Mouse (Mus musculus) mouse embryonic stem cell (cell line): ENCODE results near the gene Gm5741.
"Not testable (repeated sequence)": the region's sequence is repeated elsewhere in the genome, so short reads cannot be mapped to it uniquely, and the experiment has no call there.

Source experiments
- in situ Hi-C, 2 experiments: fragments of 300-500 bp; cut with MboI; formaldehyde crosslinking; loops; 1 replicate in 1 of 2; 3 replicates in 1 of 2; pipeline ENCODE4 v1.14.3; 2019 to 2020; ENCODE audit warnings: low sequenced_read_pairs in 2 of 2, low pct_unique_long_range_greater_than_20kb in 1 of 2, mixed read lengths in 1 of 2; ENCODE audit not compliant: unreplicated experiment in 1 of 2

Gene Gm5741

DNA sequence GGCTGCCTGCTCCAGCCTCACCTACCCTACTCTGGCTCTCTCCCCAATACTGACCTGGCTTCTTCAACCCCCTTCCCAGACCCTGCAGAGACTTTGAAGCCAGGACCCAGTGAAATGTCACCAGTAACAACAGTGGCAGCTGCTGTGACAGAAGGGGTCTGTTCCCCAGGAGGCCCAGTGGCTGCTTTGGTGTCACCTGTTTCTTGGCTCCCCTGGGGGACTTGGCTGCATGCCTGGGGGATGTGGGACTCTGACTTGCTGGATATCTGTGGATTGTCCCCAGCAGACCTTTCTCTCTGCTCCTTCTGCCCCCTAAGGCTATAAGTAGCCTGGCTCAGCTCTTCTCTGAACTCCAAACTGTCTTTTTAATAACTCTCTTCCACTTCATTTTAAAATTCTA is at the start of gene Gm5741:
Gene Gm5741 (minus strand): TSS at position 1 of the 400 bp plus-strand sequence.
- in situ Hi-C loops, result no loop called here

DNA sequence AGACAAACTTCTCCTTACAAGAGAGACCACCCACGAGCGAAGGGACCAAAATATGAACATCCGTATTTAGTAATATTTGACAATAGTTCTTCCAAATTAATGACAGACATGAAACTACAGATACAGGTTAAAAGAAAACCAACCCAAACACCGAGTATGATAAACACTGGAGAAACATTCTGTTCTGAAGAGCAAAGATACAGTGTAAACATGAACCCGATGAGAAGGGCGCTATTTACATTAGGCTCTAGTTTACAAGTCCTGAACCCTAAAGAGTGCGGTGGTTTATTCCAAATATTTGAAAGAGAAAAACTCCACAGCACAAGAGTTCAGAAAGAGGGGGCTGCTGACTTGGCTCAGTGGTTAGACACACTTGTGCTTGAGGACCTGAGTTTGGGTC is 49.2 kb upstream of the Gm5741 start:
- in situ Hi-C loops, result no loop called here

DNA sequence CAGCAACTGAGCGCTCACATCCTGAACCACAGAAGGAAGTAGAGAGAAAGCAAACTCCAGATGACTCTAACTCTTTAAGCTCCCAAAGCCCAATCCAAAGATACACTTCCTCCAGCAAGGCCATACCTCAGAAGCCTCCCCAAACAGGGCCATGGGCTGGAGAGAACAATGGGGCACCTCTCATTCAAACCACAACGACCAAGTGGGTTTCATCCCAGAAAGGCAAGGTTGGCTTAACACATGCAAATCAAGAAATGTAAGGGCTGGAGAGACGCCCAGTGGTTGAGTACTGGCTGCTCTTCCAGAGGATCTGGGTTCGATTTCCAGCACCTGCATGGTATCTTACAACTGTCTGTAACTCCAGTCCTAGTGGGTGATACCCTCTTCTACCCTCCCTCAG is 47.7 kb upstream of the Gm5741 start:
- in situ Hi-C loops, result no loop called here

DNA sequence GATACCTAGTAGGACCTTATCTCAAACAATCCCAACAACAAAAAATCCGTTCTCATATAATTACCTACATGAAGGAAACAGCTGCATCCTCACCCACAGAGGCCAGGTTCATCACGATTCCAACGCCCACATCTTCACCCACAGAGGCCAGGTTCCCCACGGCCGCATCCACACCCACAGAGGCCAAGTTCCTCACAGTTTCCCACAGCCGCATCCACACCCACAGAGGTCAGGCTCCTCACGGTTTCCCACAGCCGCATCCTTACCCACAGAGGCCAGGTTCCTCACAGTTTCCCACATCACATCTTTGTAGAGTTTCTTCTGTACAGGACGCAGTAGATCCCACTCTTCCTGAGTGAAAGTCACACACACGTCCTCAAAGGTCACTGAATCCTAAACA is 45.5 kb upstream of the Gm5741 start:
- in situ Hi-C loops, result no loop called here

DNA sequence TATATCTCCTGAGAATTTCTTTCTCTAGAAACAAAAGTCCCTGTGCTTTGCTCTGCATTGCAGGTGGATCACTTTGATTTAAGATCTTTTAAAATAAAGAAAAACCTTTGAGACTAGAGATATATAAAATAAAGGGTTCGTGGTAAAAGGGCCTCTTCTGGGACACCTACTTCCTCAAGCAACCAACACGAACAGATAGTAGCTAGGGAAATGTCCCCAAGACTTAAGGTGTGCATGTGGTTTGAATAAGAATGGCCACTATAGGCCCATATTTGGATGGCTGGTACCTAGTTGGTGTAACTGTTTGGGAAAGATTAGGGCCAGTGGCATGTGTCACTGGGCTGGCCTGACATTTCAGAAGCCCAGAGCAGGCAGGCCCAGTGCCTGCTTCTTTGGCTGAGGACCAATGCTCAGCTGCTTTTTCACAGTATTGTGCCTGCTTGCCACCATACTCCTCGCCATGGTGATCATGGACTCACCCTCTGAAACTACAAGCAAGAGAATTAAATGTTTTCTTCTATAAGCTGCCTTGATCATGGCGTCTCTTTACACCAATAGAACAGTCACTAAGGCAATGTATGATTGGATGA is 32.4 kb upstream of the Gm5741 start:
- in situ Hi-C loops, result no loop called here

DNA sequence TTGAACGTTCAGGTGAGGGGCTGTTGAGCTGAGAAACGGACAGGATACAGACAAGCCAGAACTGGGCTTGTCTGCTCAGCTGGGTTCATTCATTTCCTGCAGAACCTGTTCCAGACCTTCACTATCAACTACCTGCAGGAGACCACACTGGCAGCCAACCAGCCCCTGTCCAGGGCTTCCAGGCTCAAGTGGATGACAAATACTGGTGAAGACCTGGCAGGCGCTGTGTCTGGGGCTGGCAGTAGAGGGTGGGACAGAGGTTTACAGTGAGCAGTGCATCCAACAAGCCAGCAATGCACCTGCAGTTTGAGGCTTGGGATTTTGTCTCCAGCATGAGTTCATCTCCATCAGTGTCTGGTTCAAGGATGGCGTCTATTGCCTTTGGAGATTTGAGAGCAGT is 29.1 kb upstream of the Gm5741 start:
- in situ Hi-C loops, result no loop called here

DNA sequence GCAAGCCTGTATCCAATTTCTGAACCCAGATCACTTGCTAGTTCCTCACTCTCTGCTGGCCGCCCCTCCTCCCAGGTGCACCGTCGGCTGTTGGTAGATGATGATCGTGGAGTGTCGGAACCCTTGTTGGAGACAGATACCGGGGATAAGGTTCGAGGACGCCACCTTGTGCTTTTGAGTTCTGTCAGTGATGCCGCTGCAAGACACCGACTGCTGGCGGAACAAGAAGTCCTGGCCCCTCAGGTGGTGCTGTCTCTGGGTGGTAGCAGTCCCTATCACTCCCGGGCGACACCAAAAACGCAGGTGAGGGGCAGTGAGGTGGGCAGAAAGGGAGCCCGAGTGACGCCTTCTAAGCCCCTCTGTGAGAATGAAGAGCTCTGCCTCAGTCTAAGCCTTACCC is 28.4 kb upstream of the Gm5741 start:
- in situ Hi-C loops, result no loop called here

DNA sequence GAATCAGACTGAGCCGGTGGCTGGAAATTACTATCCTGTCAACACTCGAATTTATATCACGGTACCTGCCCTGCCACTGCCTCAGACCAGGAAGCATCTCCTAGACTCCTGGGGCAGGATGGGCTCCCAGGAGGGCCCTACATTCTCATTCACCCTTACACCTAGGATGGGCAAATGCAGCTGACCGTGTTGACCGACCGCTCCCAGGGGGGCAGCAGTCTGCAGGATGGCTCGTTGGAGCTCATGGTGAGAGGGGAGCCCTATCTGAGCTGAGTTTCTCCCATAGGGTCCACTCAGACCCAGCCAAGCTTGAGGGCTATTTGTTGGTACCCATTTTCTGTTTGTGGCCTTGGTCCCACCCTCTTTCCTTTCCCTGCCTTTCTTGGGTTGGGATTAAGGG is 27.8 kb upstream of the Gm5741 start:
- in situ Hi-C loops, result no loop called here

DNA sequence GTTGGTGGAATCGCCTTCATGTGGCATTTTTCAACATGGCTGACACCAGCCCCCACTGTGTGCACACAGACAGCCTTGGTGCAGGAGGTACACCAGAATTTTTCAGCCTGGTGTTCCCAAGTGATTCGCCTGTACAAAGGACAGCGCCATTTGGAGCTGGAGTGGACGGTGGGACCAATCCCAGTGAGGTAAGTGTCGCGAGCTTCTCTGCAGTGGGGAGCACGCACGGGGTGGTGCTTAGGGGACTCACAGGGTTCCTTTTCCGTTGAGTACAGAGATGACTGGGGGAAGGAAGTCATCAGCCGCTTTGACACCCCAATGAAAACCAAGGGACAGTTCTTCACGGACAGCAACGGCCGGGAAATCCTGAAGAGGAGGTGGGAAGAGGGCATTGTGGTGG is 27.3 kb upstream of the Gm5741 start:
- in situ Hi-C loops, result no loop called here

DNA sequence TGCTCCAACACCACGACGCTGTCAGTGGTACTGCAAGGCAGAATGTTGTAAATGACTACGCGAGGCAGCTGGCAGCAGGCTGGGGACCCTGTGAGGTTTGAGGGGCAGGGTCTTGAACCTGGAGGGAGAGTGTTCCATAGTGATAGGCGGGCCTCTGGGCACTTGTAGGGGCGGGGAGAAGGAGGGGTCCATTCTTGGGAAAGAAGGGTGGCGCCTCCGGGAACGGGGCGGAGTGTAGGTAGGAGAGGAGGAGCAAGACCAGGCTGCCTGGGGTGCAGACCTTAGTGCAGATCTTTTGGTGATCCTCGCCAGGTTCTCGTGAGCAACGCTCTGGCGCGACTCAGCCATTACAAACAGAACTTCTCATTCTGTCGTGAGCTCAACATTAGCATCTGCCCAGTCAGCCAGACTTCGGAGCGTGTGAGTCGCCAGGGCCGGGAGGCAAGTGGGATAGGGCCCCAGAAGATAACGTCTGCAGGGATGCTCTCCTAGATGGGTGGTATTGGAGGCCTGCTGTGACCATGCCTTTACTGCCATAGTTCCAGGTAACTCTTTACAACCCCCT is 23.8 kb upstream of the Gm5741 start:
- in situ Hi-C loops, result no loop called here

DNA sequence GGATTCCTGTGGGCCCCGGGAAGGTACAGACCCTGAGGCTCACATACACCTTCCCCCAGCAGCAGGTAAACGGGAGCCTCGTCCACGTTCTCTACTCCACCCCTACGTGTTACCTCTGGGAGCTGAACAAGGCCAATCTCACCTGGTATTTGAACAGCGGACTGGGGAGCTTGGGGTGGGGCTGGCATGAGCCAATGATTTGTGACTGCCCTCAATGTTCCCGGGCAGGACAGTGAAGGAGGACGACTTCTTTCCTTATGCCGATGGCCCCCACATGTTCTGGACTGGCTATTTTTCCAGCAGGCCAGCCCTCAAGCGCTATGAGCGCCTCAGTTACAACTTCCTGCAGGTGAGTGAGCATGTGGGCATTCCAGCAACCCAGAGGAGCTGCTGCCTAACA is 23.1 kb upstream of the Gm5741 start:
- in situ Hi-C loops, result no loop called here

DNA sequence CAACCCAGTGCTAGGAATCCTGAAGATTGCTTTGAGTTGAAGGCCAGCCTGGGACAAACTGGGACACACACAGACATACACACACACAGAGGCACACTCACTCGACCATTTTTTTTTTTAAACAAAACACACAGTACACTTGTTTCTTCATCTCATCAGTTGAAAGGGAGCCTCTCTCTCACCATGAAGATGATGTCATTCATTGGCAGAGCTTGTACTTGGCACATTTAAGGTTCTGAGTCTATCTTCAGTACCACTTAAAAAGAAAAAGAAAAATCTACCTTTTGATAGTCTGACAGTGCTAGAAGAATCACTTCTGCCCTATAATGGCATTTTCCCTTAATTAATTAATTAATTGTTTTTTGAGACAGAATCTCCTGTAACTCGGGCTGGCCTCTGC is 21.0 kb upstream of the Gm5741 start:
- in situ Hi-C loops, result no loop called here

DNA sequence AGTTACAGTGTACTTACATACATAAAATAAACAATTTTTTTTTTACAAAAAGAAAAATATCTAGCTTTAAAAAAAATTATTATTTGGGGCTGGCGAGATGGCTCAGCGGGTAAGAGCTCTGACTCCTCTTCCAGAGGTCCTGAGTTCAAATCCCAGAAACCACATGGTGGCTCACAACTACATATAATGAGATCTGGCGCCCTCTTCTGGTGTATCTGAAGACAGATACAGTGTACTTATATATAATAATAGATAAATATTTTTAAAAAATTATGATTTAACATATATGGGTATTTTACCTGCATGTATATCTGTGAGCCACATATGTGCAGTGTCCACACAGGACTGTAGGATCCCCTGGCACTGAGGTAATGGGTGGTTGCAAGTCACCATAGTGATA is 18.5 kb upstream of the Gm5741 start:
- in situ Hi-C loops, result no loop called here

DNA sequence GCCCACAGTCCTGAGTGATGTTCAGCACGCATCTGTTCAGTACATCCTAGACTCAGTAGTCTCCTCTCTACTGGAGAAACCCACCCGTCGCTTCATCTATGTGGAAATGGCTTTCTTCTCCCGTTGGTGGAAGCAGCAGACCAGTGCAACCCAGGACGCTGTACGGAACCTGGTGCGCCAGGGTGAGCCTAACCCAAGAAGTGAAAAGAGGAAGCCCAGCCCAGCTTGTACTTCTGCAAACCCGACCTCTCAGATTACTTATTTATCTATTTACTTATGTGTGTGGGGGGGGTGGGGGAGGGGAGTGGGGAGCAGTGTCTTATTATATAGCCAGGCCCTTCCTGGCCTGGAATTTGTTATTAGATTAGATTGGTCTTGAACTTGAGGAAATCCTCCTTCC is 16.9 kb upstream of the Gm5741 start:
- in situ Hi-C loops, result no loop called here

DNA sequence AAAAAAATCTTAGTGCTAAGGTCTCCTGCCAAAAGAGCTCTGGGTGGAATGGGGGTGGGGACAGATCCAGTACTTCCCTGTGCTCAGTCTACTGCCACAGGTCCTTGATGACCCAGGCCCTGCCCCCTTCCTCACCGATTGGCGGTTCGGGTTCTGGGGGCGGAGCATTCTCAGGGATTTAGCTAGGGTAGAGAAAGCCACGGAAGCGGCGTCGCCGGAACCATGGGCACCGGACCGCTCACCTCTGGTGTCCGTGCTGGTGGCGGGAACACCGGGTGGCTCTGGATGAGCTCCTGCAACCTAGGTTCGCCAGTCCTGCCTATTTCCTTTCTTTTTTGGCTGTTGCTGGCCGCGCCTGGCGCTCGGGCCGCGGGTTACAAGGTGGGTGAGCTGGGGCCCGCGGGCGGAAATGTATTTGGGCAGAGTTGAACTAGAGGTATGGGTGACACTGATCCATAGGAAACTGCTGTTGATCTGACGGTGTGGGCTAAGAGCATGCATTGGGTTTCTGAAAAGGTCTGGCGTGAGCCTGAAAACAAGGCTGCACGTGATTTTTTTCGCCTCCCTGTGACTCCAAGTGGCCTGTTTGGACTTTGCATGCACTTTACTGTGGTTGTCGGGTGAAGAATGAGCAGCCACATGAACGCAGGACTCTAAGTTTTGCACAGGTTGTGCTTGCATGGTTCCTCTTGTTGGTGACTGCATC is 15.5 kb upstream of the Gm5741 start, which contains the start of gene Man2b1:
Gene Man2b1 (plus strand): TSS at position 163 of the 706 bp plus-strand sequence.
- in situ Hi-C loops, result no loop called here

DNA sequence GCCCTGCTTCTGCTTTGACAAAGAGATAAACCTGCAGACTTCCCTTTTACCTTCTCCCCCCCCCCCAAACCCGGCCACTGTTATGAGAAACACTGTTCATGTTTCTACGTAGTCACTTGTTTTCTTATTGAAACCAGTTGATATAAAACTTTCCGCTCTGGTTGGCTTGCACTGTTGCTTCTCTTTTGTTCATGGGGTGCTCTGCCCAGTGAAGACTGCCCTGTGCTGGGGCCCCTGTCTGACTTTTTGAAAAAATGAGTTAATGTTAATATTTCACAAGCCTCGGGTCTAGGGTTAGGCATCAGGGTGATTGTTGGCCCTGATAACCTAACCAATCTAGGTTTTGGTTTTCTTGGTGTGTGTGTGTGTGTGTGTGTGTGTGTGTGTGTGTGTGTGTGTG is 14.4 kb upstream of the Gm5741 start:
- in situ Hi-C loops, result not testable (repeated sequence)

DNA sequence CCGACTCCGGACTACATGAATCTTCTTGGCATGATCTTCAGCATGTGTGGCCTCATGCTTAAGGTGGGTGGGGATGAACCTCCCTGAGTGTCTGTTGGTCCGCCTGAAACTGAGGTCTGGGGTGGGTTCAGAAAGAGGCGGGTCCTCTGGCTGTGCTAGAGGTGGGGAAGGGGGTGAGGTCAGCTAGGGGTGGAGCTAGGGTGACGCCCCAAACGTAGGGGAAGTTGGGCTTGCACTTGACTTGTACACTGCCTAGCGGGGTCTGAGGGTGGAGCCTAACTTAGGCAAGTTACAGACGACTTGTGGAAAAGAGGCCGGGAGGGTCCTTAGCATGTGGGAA is 13.4 kb upstream of the Gm5741 start, which contains the start of gene Wdr83:
Gene Wdr83 (minus strand): TSS at position 91 of the 340 bp plus-strand sequence.
- in situ Hi-C loops, result no loop called here

DNA sequence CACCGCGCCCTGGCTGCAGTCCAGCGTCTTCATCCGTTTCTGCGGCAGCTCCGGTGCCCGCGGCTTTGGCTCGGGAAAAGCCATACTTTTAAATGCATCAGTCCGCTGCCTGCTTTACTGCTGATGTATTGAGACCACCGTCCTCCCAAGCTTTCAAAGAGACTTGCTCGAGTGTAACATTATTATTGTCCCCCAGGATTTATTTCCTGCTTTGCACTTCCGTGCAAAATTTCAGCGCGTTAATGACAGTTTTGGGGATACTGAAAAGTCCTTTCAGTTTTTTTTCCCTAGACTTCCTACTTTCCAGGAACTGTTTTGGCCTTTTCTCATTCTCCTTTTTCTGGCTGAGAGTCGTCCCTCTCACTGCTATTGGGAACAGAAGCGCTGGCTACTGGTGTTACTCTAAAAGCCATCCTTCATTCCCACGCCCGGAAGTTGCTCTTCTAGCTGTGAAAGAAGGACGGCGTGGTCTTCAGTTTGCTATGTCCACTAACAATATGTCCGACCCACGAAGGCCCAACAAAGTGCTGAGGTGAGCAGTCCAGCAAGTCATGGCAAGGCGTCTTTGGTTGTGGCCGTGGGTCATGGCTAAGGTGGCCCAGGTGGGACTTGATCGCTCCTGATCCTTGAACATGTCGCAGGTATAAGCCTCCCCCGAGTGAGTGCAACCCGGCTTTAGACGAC is 12.9 kb upstream of the Gm5741 start, which contains the start of gene Wdr83os:
Gene Wdr83os (plus strand): TSS at position 209 of the 684 bp plus-strand sequence.
- in situ Hi-C loops, result no loop called here

DNA sequence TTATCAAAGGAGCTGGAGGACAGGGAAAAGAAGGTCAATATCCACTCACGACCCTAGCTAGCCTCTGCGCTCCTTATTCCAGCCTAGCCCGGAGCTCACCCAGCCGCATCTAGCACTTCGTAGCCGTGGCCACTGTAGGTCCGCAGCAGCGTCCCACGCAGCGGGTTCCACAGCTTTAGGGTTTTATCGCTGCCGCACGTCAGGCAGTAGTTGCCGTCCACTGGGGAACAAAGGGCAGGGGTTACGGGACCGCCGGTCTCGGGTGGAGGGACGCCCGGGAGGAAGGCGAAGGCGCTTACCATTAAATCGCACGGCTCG is 12.4 kb upstream of the Gm5741 start:
- in situ Hi-C loops, result no loop called here

DNA sequence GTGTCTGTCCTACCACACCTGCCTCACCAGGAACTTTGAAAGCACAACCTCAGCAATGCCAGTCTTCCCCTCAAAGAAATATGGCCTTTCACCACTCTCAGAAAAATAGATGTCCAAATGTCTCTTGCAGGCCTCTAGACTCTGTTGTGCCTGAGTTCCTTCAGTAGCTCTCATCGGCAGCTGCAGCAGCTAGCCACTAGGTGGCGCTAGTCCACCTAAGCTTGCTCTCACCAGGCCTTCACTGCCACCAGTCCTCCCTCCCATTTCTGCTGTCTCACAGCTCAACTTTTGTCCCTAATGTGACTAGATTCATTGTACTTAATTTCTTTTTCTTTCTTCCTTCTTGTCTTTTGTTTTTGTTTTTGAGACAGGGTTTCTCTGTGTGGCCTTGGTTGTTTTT is 9.2 kb upstream of the Gm5741 start:
- in situ Hi-C loops, result no loop called here
